In the genomic region with DNA sequence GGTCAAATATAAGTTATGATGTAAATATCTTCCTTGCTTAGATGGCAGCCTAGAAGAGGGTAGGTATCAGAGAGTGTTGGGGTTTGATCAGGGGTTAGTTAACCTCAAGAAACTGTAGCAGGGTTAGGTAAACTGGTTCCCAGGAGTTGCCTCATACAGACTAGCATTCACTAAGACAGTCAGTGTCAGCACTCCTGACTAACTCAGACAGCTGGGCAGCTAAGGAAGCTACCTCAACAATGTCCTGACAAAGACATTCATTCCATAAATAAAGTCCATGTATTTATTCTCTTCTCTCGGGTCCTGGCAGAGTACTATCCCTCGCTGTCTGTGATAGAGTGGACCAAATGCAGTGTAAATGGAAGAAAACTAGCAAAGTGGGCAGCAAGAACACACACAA, we compare ENCODE assay signal across 23 mouse cellular contexts.
"Had no signal": no experiment of that assay in that cellular context is flagged by ENCODE, and none has a peak within 500 bp of the region (broad histone marks: within the 10 kb centered on the region; RNA-seq: fewer than 3 reads in every experiment).

No protein-coding gene starts in this region.

- DNase-seq: gastrocnemius, postnatal 14 days; gastrocnemius, postnatal 36 days; heart, adult 11 months; heart, adult 2 months; kidney, adult 11 months; kidney, adult 2 months; kidney, adult 9 months; kidney, postnatal 14 days; kidney, postnatal 36 days; layer of hippocampus, adult 9-11 months; layer of hippocampus, postnatal 36 days; left cerebral cortex, postnatal 4 days had no signal

- H3K27me3 ChIP-seq: heart, embryonic 15.5 days; hindbrain, embryonic 13.5 days; hindbrain, embryonic 15.5 days; kidney, embryonic 15.5 days; limb, embryonic 12.5 days; liver, embryonic 12.5 days had no signal

- H3K4me2 ChIP-seq: heart, embryonic 11.5 days; heart, embryonic 15.5 days; hindbrain, embryonic 13.5 days; hindbrain, embryonic 15.5 days; kidney, embryonic 15.5 days; limb, embryonic 12.5 days; liver, embryonic 12.5 days had no signal

- ATAC-seq: forebrain, postnatal 0 days; hindbrain, postnatal 0 days; liver, embryonic 12.5 days had no signal

- H3K9ac ChIP-seq: forebrain, postnatal 0 days; heart, embryonic 15.5 days; hindbrain, embryonic 13.5 days; hindbrain, embryonic 15.5 days; kidney, embryonic 15.5 days; limb, embryonic 12.5 days; liver, embryonic 12.5 days; liver, embryonic 14.5 days had no signal

- H3K27ac ChIP-seq: heart, adult 2 months; heart, embryonic 15.5 days; hindbrain, embryonic 13.5 days; hindbrain, embryonic 15.5 days; hindbrain, postnatal 0 days; kidney, embryonic 15.5 days; kidney, postnatal 0 days; limb, embryonic 12.5 days; liver, embryonic 12.5 days; liver, embryonic 14.5 days had no signal

- H3K9me3 ChIP-seq: heart, embryonic 15.5 days; hindbrain, embryonic 13.5 days; hindbrain, embryonic 15.5 days; kidney, embryonic 15.5 days; limb, embryonic 12.5 days; liver, embryonic 12.5 days had no signal

- H3K36me3 ChIP-seq: heart, embryonic 15.5 days; hindbrain, embryonic 13.5 days; hindbrain, embryonic 15.5 days; kidney, embryonic 15.5 days; limb, embryonic 12.5 days; liver, embryonic 12.5 days had no signal

- H3K4me3 ChIP-seq: heart, adult 2 months; heart, embryonic 15.5 days; hindbrain, embryonic 13.5 days; hindbrain, embryonic 15.5 days; kidney, embryonic 15.5 days; limb, embryonic 12.5 days; liver, embryonic 12.5 days had no signal

- H3K4me1 ChIP-seq: hindbrain, embryonic 15.5 days had no signal
